Mouse (Mus musculus) brain, adult 2 months (tissue): ENCODE data around the gene Prss12.
"Not testable (repeated sequence)": the region's sequence is repeated elsewhere in the genome, so short reads cannot be mapped to it uniquely, and the experiment has no call there.

Experiments
- DNase-seq: peaks from one replicate; pipeline ENCODE4 v3.0.0; 2011; ENCODE audit warnings: low read depth, low spot score

Prss12 gene

DNA sequence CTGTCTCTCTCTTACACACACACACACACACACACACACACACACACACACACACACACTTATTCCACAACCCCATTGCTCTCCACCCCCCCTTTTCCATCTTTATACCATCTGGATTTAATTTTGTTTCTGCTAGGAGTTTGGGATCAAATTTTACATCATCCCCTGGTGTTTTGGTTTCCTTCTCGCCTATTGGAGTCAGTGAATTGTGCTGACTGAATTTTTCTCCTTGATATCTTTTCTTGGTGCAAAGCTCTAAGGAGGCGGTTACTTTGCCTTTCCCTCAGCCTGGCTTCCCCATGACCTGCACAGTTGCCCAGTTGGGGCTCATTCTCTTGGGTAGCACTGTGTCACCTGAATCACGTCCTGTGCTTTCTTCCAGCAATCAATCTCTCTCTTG, 30.1 kb downstream of the Prss12 start:
- no peak for DNase-seq

DNA sequence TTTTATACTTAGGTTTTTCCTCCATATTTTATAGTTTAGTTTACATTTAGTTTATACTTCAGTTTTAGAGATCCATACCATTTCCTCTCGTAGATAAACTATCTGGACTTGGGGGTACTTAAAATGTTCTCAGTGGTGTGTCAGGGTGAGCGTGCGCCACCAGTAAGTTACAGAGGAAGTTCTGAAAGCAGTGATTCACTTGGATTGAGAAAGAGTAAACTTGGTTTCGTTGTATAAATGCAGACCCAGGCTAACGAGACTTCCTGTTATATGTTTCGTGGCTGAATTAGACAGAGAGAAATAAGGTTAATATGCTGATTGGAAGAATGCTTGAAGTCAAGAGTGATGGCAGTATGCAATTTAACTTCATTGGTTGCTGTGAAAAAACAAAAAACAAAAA, 34.6 kb downstream of the Prss12 start:
- DNase-seq: no peak

DNA sequence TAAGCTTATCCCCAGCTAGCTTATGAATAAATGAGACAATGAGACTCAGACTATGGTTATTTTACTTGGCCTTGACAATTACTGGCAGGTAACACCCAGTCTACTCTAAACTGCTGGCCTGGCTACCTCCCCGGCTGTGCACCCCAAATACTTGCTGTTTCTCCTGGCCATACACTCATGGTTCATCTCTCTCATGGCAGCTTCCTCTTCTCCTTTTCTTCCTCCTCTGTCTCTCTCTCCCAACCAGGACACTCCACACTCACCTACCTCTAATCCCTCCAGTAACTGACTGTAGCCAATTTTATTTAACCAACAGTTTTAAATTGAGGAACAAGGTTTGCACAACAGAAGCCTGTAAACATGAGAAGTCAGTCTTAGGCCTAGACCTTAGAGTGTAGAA, 45.1 kb downstream of the Prss12 start:
- DNase-seq: no peak

DNA sequence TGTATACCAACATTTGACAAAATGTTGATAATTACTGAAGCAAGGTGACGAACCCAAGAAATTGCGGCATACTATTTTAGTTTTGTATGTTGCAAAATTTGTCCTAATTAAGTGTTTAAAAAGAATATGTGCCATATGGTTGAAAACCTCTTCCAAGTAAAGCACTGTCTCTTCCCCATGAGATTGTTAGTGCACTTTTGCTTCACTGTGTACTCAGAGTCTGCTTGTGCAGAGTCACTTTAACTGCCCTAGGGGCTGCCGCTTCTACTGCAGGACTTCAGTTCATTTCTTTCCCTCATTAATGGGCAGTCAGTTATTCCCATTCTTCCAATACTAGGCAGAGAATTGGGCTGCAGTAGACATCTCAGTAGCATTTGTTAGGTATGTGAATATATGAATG, 46.5 kb downstream of the Prss12 start:
- DNase-seq: no peak

DNA sequence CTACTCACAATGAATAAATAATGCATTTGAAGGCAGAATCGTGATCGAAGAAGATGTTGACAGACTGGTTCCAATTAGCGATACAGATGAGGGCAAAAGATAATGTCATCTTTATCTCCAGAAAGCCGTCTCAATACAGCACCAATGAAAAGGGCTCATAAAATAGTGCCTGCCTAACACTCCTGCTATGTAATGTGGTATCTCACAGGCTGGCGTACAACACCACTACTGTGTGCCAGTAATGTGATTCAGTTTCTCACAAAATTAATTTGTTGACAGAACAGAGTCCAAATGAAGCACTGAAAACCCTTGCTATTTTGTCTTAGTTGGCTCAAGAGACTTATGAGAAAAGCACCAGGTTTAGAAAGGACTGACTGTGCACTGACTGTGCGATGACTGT, 48.4 kb downstream of the Prss12 start:
- DNase-seq: no peak

DNA sequence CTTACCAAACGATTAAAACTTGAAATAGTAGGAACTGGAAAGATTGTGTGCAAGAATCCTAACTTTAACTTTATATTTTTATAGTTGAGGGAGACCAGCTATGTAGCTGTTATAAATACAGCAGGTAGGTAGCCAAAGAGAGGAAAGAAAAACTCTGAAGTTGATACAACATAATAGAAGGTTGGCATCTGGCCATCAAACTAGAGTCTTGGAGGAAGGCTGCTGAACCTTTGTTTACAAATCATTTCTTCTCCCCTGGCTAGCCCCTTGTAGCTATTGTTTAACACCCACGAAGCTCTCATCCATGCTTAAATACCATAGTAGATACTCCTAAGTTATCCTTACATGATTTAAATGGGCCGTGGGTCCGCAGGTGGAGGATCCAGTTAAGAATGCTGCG, 52.1 kb downstream of the Prss12 start:
- DNase-seq: no peak

DNA sequence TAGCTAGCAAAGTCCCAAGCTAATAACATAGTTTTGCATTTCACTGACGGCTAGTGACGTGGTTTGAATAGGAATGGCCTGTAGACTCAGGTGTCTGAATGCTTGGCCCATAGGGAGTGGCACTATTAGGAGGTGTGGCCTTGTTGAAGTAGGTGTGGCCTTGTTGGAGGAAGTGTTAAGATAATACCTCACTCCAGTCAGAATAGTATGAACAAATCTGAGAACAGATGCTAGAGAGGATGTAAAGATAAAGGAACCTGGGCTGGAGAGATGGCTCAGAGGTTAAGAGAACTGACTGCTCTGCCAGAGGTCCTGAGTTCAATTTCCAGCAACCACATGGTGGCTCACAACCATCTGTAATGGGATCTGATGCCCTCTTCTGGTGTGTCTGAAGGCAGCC, 55.1 kb downstream of the Prss12 start:
- not testable (repeated sequence) for DNase-seq

DNA sequence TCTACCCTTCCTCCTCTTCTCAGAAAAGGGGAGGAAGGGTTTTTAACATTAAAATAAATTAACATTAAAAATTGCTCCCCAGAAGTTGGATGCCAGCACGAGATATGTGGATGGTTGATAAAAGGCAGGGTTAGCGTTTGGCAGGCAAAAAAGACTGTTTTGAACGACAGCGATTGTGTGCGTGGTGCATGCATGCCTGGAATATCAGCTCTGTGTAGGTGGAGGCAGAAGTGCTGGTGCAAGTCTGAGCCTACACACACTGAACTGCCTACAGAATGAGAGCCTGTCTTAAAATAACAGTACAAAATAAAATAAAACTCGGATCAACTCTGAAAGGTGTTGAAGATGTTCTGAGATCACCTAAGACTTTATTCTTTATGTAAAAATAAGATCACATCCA, 57.2 kb downstream of the Prss12 start:
- peak; percentile 86 for DNase-seq

DNA sequence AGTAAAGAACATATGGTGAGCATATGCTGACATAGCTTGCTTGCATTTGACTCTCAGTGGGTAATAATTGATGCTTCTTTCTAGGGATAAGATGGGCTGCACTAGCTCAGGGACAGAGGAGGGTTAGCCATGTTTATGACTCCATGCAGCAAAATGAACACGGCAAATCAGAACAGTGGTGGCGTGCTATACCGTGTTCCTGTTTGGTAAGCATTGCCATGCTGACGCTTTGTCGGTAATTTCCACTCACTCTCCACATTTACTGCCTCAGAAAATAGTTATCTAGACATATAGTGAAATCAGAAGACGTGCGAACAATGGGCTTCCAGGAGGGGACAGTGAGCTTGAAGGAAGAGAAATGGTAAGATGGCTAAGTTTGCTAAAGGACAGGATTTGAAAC, 58.1 kb downstream of the Prss12 start:
- no peak for DNase-seq

DNA sequence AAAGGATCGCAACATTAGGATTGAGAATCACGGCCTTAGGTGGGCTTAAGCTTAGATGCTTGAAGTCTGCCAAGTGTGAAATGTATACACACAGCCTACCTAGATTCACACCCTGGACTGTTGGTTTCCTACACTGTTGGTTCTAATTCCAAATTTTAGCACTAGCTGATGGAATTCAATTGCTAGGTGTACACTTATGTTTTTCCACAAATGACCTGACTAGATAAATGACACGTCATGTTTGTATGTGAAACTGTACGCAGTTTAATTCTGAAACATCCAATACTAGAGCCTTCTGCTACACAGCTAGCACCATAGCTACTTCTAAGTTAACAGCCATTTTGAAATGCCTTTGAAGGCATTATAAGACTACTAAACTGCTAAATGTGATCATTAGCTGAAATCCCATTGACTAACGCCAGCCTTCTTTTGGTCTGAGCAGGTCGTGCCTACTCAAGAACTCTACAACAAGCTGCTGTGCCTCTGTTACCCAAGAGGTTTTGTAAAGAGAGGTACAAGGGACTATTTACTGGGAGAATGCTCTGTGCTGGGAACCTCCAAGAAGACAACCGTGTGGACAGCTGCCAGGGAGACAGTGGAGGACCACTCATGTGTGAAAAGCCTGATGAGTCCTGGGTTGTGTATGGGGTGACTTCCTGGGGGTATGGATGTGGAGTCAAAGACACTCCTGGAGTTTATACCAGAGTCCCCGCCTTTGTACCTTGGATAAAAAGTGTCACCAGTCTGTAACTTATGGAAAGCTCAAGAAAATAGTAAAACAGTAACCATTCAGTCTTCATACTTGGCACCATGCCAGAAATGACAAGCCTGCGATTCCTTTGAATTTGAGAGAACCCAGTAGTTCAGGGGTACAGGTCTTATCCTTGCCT, 59.3 kb downstream of the Prss12 start:
- no peak for DNase-seq

DNA sequence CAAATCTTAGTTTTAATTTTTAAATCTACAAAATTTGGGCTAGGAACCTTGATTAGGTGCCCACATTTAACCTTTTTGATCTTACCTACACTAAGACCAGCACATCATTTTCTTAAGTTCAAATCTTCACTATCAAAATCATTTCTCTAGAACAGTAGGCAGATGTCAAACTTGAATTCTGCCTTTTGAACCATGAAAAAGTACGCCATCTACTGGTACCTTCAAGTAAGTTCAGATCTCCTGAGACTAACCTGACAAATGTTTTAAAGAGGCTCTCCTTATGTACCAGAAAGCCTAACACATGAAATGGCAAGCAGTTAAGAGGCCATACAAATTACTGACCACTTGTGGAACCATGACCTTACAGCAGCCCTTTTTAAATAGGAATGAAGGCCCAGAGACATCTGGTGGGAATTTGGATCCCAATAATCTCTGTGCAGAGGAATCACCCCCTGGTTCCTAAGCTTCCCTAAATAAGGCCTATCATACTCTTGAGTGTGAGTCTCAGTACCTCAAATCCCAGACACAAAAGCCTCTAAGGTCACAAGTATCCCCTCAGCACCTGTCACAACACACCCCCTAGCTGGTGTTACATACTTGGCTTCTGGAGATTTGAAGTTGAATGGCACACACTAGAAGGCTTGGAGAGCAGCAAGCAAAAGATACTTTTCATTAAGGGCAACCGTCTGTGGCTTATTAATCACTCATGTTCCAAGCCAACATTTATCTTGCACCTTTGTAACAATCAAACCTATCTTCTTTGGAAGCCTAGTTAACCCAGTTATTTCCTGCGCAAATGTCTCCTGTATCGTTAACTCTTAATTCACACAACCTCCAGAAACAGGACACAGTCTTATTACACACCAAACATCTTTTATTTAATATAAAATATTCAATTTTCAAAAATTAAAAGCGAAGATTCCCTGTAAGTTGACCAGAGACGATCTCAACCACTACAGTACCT, 60.3 kb downstream of the Prss12 start:
- peak; percentile 56 for DNase-seq

DNA sequence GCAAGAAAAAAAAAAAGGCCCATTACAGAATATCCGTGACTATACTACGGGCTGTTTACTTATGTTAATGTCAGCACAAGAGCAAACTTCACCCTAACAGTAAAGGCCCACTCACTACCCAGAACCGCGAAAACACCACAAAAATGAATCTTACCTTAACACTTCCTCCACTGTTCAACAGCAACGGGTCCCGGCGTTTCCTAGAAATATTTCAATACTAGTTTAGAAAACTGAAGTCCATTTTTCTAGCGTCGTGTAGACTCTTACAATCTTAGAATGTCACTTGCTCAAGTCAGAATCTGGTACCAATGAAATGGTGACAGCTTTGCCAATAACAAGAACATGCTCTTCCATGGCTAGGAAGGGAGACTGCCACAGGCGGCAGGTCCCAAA, 60.9 kb downstream of the Prss12 start:
- DNase-seq: no peak

DNA sequence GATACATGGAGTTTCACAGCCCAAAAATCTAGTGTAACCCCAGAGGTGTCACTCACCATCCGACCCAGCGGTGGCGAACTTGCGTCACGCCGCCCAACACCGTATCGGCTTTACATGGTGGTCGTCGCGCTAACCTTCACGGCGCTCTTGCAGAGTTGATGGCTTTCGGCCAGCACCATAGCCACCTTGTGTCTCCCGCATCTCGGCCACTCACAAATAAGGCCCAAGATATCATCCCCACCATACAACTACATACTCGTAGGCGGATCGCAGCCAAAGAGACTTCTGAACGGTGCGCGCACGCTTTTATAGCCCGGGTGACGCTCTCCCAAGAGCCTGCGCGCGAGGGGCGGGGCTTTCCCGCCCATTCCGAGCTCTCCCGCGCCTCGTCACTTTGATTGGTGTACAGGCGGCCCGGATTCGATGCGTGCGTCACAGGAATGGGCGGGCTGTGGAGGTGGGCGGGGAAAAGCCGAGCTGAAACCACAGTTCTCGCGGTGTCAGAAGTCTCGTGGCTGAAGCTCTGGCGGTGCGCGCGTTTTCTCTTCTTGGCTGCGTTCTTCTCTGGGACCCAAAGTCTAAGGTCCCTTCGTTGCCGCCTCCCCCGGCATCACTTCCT, 61.5 kb downstream of the Prss12 start:
- DNase-seq: peak; percentile 99

DNA sequence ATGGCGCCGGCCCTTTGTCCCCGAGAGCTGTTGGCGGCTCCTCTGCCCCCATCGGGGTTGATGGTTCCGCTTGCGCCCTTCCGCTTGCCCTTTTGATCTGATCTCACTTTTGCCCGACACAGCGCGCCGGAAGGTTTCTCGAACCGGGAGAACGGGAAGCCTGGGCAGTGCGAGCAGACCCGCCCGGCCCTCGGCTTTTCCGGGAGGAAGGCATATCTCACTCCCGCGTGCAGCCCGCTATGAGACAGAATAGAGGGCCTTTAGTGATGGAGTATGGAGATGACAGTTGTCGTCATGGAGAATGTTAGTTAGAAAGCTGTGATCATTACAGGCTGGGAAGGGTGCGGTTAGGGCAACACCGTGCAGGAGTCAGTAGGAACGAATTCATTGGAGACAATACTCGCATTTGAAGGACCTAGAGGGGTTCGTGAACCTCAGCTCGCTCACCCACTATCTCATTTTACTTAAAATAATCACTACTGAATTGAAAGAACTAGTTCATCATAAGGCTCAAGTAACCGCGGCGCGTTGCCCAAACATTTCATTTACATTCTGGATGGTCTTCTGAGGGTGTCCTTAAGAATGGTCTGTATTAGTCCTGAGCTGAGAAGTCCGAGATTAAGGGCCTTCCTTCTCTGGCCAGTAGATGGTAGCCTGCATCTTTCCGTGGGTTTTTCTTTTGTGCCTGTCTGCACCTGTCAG, 62.1 kb downstream of the Prss12 start:
- peak; percentile 70 for DNase-seq

DNA sequence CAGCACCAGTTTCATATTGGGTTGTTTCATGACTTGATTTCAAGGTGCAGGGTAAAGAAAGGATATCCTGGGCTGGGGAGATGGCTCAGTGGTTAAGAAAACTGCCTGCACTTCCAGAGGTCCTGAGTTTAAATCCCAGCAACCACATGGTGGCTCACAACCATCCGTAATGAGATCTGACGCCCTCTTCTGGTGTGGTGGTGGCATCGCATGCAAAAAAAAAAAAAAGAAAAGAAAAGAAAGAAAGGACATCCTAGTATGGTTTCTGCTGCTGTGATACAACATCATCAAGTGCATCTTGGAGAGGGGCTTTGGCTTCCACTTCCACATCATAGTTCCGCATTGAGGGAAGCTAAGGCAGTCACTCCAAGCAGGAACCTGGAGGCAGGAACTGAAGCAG, 65.1 kb downstream of the Prss12 start:
- DNase-seq: no peak

DNA sequence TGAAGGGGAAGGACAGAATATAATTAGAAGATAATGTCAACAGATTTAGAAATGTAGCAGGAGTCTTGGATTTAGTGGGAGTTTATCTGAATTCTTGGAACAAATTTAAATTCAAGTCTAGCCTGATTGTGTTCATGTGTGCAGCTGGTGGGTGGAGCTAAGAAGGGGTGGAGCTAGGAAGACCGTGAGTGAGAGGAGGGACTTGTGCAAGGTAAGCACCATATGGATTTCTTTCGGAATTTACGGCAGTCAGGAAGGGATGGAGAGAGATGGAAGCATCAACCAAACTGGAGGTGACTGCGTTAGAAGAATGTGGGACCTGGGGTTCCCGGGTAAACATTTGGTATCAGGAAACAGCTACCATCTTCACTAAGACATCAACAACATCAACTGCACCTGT, 68.2 kb downstream of the Prss12 start:
- no peak for DNase-seq

DNA sequence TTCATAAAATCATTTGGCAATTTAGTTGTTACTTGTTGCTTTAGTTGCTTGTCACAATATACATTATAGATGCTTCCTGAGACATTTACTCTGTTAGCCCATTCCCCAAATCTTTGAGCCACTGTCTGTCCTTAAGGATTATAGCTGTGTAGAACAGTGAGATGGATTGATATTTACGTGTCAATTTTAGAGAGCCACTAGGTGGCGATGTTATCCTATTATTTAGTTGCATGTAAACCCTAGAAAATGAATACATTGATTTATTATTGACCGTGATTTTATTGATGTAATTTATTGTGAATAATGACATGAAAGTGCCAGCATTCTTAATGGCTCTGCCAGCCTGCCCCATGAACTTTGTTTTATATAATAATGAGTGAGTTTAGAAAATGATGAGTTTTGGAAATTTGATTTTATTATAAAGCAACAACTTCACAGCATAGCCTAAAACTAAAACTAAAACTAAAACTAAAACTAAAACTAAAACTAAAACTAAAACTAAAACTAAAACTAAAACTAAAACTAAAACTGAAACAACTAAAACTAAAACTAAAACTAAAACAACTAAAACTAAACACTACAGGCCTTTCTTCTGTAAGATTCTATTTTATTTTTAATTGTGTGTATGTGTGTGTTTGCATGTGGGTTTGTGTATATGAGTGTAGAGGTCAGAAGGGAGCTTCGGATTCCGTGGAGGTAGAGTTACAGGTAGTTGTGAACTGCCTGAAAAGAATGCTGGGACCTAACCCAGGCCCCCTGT, 69.1 kb downstream of the Prss12 start:
- peak; percentile 84 for DNase-seq

DNA sequence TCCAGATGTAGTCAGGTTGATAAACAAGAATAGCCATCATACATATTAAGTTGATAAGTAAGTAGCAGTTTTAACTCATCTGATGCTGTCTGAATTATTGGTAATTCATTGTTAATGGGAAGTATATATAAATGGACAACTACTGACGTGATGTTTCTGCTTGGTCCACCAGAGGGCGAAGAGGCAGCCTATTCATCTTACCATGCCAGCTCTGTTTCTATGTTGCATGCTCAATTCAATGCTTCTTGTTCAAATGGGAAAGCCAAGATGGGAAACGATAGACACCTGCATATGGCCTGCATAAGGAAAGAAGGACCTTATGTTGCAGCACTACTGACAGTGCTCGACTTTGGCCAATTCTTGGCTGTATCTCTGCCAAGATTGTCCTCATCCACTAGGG, 70.1 kb downstream of the Prss12 start:
- peak; percentile 83 for DNase-seq

DNA sequence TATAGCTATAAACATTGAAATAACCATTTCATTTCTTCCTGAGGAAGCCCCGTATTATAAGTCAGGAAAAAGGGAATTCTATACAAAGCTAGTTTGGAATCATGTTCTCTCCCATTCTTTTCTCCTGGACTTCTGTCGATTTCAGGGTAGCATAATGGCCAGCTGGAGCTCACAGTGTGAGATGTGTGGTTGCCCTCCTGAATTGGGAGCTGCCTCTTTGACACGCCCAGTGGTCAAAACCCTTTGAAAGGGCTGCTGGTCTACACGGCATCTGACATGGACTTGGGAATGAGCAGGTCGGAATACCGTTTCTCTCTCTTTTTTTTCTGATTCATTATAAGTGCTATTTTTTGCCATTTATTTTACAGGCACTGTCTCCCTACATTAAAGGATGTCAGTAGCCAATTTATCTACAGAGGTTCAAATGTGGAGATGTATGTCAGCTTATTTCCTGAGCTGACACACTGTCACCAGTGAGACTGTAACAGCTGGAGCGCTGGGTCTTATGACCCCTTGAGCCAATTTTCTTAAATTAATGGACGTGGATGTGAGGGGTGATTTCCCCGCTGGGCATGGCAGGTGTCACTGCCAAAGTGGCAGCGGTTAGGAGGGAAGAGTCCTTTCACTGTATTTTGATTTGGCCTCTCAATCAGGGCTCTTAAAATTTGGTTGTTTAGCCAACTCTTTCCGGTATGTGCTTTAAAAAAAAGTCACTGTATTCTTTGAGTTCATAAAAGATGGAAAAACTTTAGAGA, 79.8 kb downstream of the Prss12 start:
- peak; percentile 74 for DNase-seq
